Mouse (Mus musculus) retina, postnatal 7 days (tissue): ENCODE data around the gene Gm49321.
A peak's percentile ranks its signal among the peaks of the same experiment; 100 is the strongest.

Experiments
- DNase-seq: peaks from one replicate; pipeline ENCODE4 v3.0.0-alpha.2; 2012; ENCODE audit warnings: low read depth, low spot score

Gm49321 gene

GRCm38 (mm10) chr12:73937353-73937752 is at the start of gene Gm49321:
Gene Gm49321, plus strand, starts transcription at chr12:73937653.
- DNase-seq, result no peak

GRCm38 (mm10) chr12:73888003-73888783 is 49.3 kb upstream of the Gm49321 start:
- DNase-seq, result no peak

GRCm38 (mm10) chr12:73889571-73889970 is 47.9 kb upstream of the Gm49321 start:
- no peak for DNase-seq

- DNase-seq, result no peak
Observed at GRCm38 (mm10) chr12:73890086-73890485, 47.4 kb upstream of the Gm49321 start.

- DNase-seq, result no peak
Observed at GRCm38 (mm10) chr12:73892616-73893015, 44.8 kb upstream of the Gm49321 start.

GRCm38 (mm10) chr12:73894838-73895237 is 42.6 kb upstream of the Gm49321 start:
- no peak for DNase-seq

GRCm38 (mm10) chr12:73895674-73896073 is 41.8 kb upstream of the Gm49321 start:
- DNase-seq, result no peak

GRCm38 (mm10) chr12:73896471-73896870 is 41.0 kb upstream of the Gm49321 start:
- no peak for DNase-seq

- DNase-seq, result no peak
Observed at GRCm38 (mm10) chr12:73898281-73898680, 39.2 kb upstream of the Gm49321 start.

- no peak for DNase-seq
Observed at GRCm38 (mm10) chr12:73904133-73904934, 33.1 kb upstream of the Gm49321 start.

GRCm38 (mm10) chr12:73905041-73905440 is 32.4 kb upstream of the Gm49321 start:
- no peak for DNase-seq

- no peak for DNase-seq
Observed at GRCm38 (mm10) chr12:73905555-73905954, 31.9 kb upstream of the Gm49321 start.

GRCm38 (mm10) chr12:73907079-73907672 is 30.3 kb upstream of the Gm49321 start:
- no peak for DNase-seq

GRCm38 (mm10) chr12:73907673-73908150 is 29.7 kb upstream of the Gm49321 start:
- DNase-seq, result peak; percentile 94

- DNase-seq, result no peak
Observed at GRCm38 (mm10) chr12:73908274-73909012, 29.0 kb upstream of the Gm49321 start.

GRCm38 (mm10) chr12:73909013-73909575 is 28.4 kb upstream of the Gm49321 start:
- no peak for DNase-seq

- no peak for DNase-seq
Observed at GRCm38 (mm10) chr12:73918479-73918878, 19.0 kb upstream of the Gm49321 start.

- DNase-seq, result no peak
Observed at GRCm38 (mm10) chr12:73930266-73930665, 7.2 kb upstream of the Gm49321 start.

GRCm38 (mm10) chr12:73931274-73931673 is 6.2 kb upstream of the Gm49321 start:
- DNase-seq, result no peak

- no peak for DNase-seq
Observed at GRCm38 (mm10) chr12:73934528-73934927, 2.9 kb upstream of the Gm49321 start.

GRCm38 (mm10) chr12:73939542-73939941 is 2.1 kb downstream of the Gm49321 start:
- no peak for DNase-seq
